ENCODE assay signal across 15 mouse cellular contexts in the genomic region with DNA sequence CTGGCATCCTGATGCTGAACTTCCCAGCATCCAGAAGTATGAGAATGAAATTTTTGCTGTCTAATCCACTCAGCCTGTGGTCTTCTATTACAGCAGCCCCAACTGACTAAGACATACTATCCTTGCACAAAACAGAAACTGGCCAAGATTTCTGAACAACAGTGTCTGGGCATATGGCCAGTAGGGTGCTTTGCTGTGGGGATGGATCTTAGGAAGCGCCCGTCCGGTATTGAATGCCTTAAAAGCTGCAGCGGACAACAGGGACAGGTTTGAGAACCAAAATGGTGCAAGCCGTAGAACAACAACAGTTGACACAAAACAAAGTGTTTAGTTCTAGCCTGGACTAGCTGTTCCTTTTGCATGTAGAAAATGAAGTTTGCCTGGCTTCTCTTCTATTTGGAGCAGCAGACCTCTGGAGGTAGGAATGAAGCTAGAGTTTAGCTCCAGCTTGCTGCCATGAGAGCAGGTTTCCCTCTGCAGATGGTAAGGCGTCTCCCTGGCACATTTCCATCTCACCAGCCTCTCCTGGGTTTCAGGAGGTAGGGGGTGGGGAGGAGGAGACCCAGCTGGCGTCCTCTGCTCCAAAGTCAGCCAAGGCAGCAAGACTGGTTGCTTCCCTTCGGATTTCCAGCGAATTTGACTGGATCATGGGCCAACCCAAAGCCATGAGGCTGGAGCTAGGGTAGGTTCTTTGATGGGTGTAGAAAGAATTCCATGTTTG. TPM values are rescaled to one million over a fixed set of nuclear protein-coding genes. Genes with fewer than 3 reads are reported as not detected.
DNase-seq lines count a peak whose midpoint lies in the region; ATAC-seq and TF ChIP-seq lines count a peak whose summit lies in the region.
"Had no signal": no experiment of that assay in that cellular context is flagged by ENCODE, and none has a peak within 500 bp of the region (broad histone marks: within the 10 kb centered on the region; RNA-seq: fewer than 3 reads in every experiment).

No protein-coding gene starts in this region.

- ATAC-seq in midbrain, embryonic 15.5 days (replicated peaks) = no peak

- no peak overlapping the region for H3K4me3 ChIP-seq in heart, adult 2 months
- H3K4me3 ChIP-seq in midbrain, embryonic 15.5 days = no peak overlapping the region
- H3K4me3 ChIP-seq: erythroblast, embryonic 14.5 days; myocyte; stomach, embryonic 15.5 days had no signal

- no peak for TF ChIP-seq CTCF in heart, adult 2 months (IDR thresholded peaks at IDR 0.05)

- H3K9me3 ChIP-seq in midbrain, embryonic 15.5 days = no peaks in the 10 kb centered on the region
- H3K9me3 ChIP-seq: stomach, embryonic 15.5 days had no signal

- no peaks in the 10 kb centered on the region for H3K27me3 ChIP-seq in heart, adult 2 months (ENCODE audit: control insufficient read depth, insufficient read depth, low read length)
- no peaks in the 10 kb centered on the region for H3K27me3 ChIP-seq in midbrain, embryonic 15.5 days (replicated peaks)
- H3K27me3 ChIP-seq: stomach, embryonic 15.5 days had no signal

- no peak overlapping the region for H3K9ac ChIP-seq in heart, adult 2 months (ENCODE audit: low read depth, low read length)
- H3K9ac ChIP-seq in midbrain, embryonic 15.5 days = no peak overlapping the region
- H3K9ac ChIP-seq: stomach, embryonic 15.5 days had no signal

- no peak for TF ChIP-seq POLR2A in heart, adult 2 months (IDR thresholded peaks at IDR 0.05; ENCODE audit: insufficient read depth, low read depth, low read length)

- intact Hi-C loops in heart, adult 2 months (cut with DNase I) = no loop called here

- no peak for TF ChIP-seq EP300 in heart, adult 2 months (IDR thresholded peaks at IDR 0.05; ENCODE audit: insufficient read depth, low read depth, low read length)

- WGBS in heart, adult 2 months = 77% methylated on average over 9 of the region's 9 CpGs
- WGBS in midbrain, embryonic 15.5 days = 83% methylated on average over 9 of the region's 9 CpGs

- no peak overlapping the region for H3K27ac ChIP-seq in heart, adult 2 months
- H3K27ac ChIP-seq in midbrain, embryonic 15.5 days = no peak overlapping the region
- H3K27ac ChIP-seq: stomach, embryonic 15.5 days had no signal

- peaks cover 6% of the 10 kb centered on the region; the same call in 1 of the 2 replicates for H3K4me1 ChIP-seq in heart, adult 2 months (ENCODE audit: control insufficient read depth, insufficient read depth, low read length)
- H3K4me1 ChIP-seq in midbrain, embryonic 15.5 days = no peaks in the 10 kb centered on the region
- H3K4me1 ChIP-seq: stomach, embryonic 15.5 days had no signal

- no peaks in the 10 kb centered on the region for H3K79me2 ChIP-seq in heart, adult 2 months (replicated peaks; ENCODE audit: control insufficient read depth, insufficient read depth, low read length)

- H3K4me2 ChIP-seq in midbrain, embryonic 15.5 days = no peak overlapping the region
- H3K4me2 ChIP-seq: stomach, embryonic 15.5 days had no signal

- H3K36me3 ChIP-seq in heart, adult 2 months (ENCODE audit: control insufficient read depth, insufficient read depth, low read length) = no peaks in the 10 kb centered on the region
- H3K36me3 ChIP-seq in midbrain, embryonic 15.5 days (replicated peaks) = no peaks in the 10 kb centered on the region
- H3K36me3 ChIP-seq: stomach, embryonic 15.5 days had no signal

- DNase-seq in heart, adult 11 months = peak; percentile 49
- no peak for DNase-seq in heart, adult 2 months
- DNase-seq in cerebellum, adult 9-11 months = peak; percentile 90
- DNase-seq in layer of hippocampus, adult 8-10 months (ENCODE audit: low spot score in 2 of 2) = peak; percentile 71 to 72
- DNase-seq in right cerebral cortex, postnatal 25 days = peak; percentile 61
- no peak for DNase-seq in adrenal gland, adult (ENCODE audit: inconsistent age in 2 of 2, low spot score in 1 of 2)
- no peak for DNase-seq in yolk sac, embryonic 10.5 days (ENCODE audit: low spot score)
- DNase-seq: adrenal gland, adult 2 months; B cell, adult 2 months; heart, postnatal 4 days; kidney, adult 11 months had no signal

RNA-seq across cellular contexts. Expression of a gene that starts 52.1 kb away (rescaled TPM):
- 1 to 10 TPM; 6.9 to 10.0 TPM for total RNA-seq in heart, adult 2 months (2021)
- 12.0 and 12.9 TPM in 2 replicates for polyA plus RNA-seq in heart, adult 2 months (2012; rRNA removed)
- total RNA-seq in layer of hippocampus, adult 8-10 months (2022) = 10 to 100 TPM; 44.6 to 57.5 (median 50.9) TPM
- polyA plus RNA-seq in midbrain, embryonic 15.5 days (2015; fragmentation: Nextera tagmentation; extraction: Ambion mirVana) = 14.5 and 17.6 TPM in 2 replicates

Comparison
In these comparisons a context has a peak if more than half of its experiments do, and no peak if none do; other contexts are left out.
1. DNase-seq: peak in heart, adult 11 months (single experiment), cerebellum, adult 9-11 months (single experiment), layer of hippocampus, adult 8-10 months (2 of 2) and right cerebral cortex, postnatal 25 days (single experiment); none in heart, adult 2 months (0 of 2), adrenal gland, adult (0 of 2) and yolk sac, embryonic 10.5 days (single experiment).
2. RNA of a gene that starts 52.1 kb away (total RNA-seq): 44.6 to 57.5 TPM in layer of hippocampus, adult 8-10 months; 6.9 to 10.0 TPM in heart, adult 2 months; every median in the first group is over 4 times any median in the second.